Mouse (Mus musculus) adrenal gland, adult 2 months (tissue): ENCODE measurements around the gene Tmem235. TPM values are rescaled to one million over a fixed set of nuclear protein-coding genes. Genes with fewer than 3 reads are reported as not detected.

Source experiments
- DNase-seq: peaks from one replicate; pipeline ENCODE4 v3.0.0; 2021
- polyA plus RNA-seq: library from polyadenylated mRNA; depleted of rRNA; stranded (reverse); fragments of >200 nt; gene quantifications from 2 replicates; pipeline ENCODE4 v1.2.3, GENCODE M21; 2012
- total RNA-seq, 2 experiments: library from RNA; stranded (reverse); gene quantifications; 2 replicates each; pipeline ENCODE4 v1.2.3; 2021

Tmem235 gene
- total and polyA plus RNA-seq, 3 experiments = not detected

GRCm38 (mm10) chr11:117865988-117866387 is 5.4 kb downstream of the Tmem235 start:
- DNase-seq = no peak

- peak; percentile 66 for DNase-seq
Observed at GRCm38 (mm10) chr11:117870688-117871365, 10.3 kb downstream of the Tmem235 start.

- no peak for DNase-seq
Observed at GRCm38 (mm10) chr11:117871376-117871775, 10.8 kb downstream of the Tmem235 start.

- DNase-seq = no peak
Observed at GRCm38 (mm10) chr11:117871911-117872584, 11.5 kb downstream of the Tmem235 start.

GRCm38 (mm10) chr11:117872861-117873608 is 12.5 kb downstream of the Tmem235 start, which contains the start of gene Tha1:
TSS of gene Tha1 (minus strand) at chr11:117873481.
- DNase-seq = peak; percentile 89

GRCm38 (mm10) chr11:117874419-117874818 is 13.9 kb downstream of the Tmem235 start:
- no peak for DNase-seq

GRCm38 (mm10) chr11:117875681-117876080 is 15.1 kb downstream of the Tmem235 start:
- DNase-seq = no peak

GRCm38 (mm10) chr11:117877917-117878745 is 17.6 kb downstream of the Tmem235 start:
- no peak for DNase-seq

GRCm38 (mm10) chr11:117878892-117879291 is 18.3 kb downstream of the Tmem235 start:
- DNase-seq = no peak

GRCm38 (mm10) chr11:117879676-117880075 is 19.1 kb downstream of the Tmem235 start:
- DNase-seq = no peak

GRCm38 (mm10) chr11:117880336-117880976 is 19.9 kb downstream of the Tmem235 start:
- DNase-seq = no peak

- no peak for DNase-seq
Observed at GRCm38 (mm10) chr11:117880977-117881358, 20.4 kb downstream of the Tmem235 start.

GRCm38 (mm10) chr11:117881787-117882186 is 21.2 kb downstream of the Tmem235 start:
- DNase-seq = peak; percentile 57

GRCm38 (mm10) chr11:117882208-117882607 is 21.7 kb downstream of the Tmem235 start:
- peak; percentile 30 for DNase-seq

GRCm38 (mm10) chr11:117886000-117886399 is 25.4 kb downstream of the Tmem235 start:
- peak; percentile 55 for DNase-seq

- no peak for DNase-seq
Observed at GRCm38 (mm10) chr11:117888168-117888852, 27.8 kb downstream of the Tmem235 start.

- DNase-seq = no peak
Observed at GRCm38 (mm10) chr11:117888853-117889822, 28.6 kb downstream of the Tmem235 start.

- no peak for DNase-seq
Observed at GRCm38 (mm10) chr11:117889887-117890340, 29.4 kb downstream of the Tmem235 start.

- DNase-seq = no peak
Observed at GRCm38 (mm10) chr11:117890519-117891282, 30.1 kb downstream of the Tmem235 start.
